ENCODE assay signal across 11 mouse cellular contexts in the genomic region with DNA sequence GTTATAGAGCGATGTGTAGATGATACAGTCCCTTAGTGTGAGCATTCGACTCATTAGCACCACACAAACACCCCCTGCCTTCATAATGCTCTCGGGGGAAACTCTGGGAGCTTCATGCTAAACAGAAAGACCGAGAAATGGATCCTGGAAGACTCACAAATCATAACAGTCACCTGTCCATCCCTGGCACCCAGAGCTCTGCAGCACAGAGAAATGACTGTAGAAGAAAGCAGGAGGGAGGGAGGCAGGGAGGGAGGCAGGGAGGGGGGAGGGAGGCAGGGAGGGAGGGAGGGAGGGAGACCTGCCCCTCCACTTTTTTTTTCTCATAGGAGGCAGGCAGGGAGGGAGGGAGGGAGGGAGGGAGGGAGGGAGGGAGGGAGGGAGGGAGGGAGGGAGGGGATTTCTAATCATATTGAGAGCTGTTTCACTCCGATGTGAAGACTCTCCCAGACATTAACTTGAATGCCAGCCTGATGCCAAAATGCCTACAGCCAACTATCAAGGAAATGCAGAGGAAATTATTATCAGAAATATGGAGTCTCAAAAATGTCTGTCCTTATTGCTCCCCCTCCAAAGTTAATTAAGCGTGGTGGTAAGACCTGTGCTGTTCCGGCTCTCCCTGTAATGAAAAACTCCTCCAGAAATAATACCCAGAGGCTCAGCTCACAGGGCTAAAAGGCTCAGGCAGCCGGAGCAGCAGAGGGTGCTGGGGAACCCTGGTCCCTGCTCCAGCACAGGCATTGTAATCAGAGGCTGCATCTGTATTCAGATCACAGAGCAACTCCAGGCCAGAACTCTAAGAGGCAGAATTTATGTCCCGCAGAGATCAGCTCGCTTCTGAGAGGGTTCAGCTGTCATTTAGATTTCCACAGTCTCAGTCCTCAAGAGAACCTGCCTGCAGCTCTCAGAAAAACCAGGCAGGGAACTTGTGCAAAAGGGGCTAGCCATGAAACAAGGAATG. TPM values are rescaled to one million over a fixed set of nuclear protein-coding genes. Genes with fewer than 3 reads are reported as not detected.
DNase-seq lines count a peak whose midpoint lies in the region; ATAC-seq and TF ChIP-seq lines count a peak whose summit lies in the region.
"Had no signal": no experiment of that assay in that cellular context is flagged by ENCODE, and none has a peak within 500 bp of the region (broad histone marks: within the 10 kb centered on the region; RNA-seq: fewer than 3 reads in every experiment).

No protein-coding gene starts in this region.

- peak; percentile 16 for DNase-seq in cerebellum, adult 11-12 months
- no peak for DNase-seq in cerebellum, adult 8-10 months
- no peak for DNase-seq in layer of hippocampus, postnatal 25 days (ENCODE audit: extremely low spot score in 1 of 2, low spot score in 1 of 2)
- DNase-seq in lung, postnatal 10 days, result no peak
- DNase-seq in gastrocnemius, adult 2 months, result no peak
- DNase-seq: gastrocnemius, postnatal 14 days; liver had no signal

- peaks cover 42% of the 10 kb centered on the region for H3K4me1 ChIP-seq in forebrain, embryonic 12.5 days
- no peaks in the 10 kb centered on the region; the same call in 1 of the 2 replicates for H3K4me1 ChIP-seq in kidney, embryonic 14.5 days (ENCODE audit: control insufficient read depth, insufficient read depth, low read length)
- peaks cover 17% of the 10 kb centered on the region for H3K4me1 ChIP-seq in neural tube, embryonic 12.5 days

- H3K36me3 ChIP-seq in forebrain, embryonic 12.5 days (replicated peaks), result no peaks in the 10 kb centered on the region
- H3K36me3 ChIP-seq in kidney, embryonic 14.5 days (ENCODE audit: control insufficient read depth, insufficient read depth, low read length), result no peaks in the 10 kb centered on the region
- H3K36me3 ChIP-seq in neural tube, embryonic 12.5 days, result no peaks in the 10 kb centered on the region

- TF ChIP-seq CTCF in gastrocnemius, adult 2 months (IDR thresholded peaks at IDR 0.05), result no peak

- 0 out of 2 replicates have a peak overlapping the region, but pooled peaks have one; percentile 4 for H3K9ac ChIP-seq in forebrain, embryonic 12.5 days
- H3K9ac ChIP-seq in kidney, embryonic 14.5 days (ENCODE audit: low read depth, low read length), result no peak overlapping the region
- no peak overlapping the region for H3K9ac ChIP-seq in neural tube, embryonic 12.5 days

- 31% methylated on average over 10 of the region's 10 CpGs for WGBS in forebrain, embryonic 12.5 days
- WGBS in kidney, embryonic 14.5 days, result 30% methylated on average over 10 of the region's 10 CpGs
- 33% methylated on average over 10 of the region's 10 CpGs for WGBS in neural tube, embryonic 12.5 days

- no peaks in the 10 kb centered on the region for H3K9me3 ChIP-seq in forebrain, embryonic 12.5 days
- H3K9me3 ChIP-seq in kidney, embryonic 14.5 days (ENCODE audit: control insufficient read depth, low read length), result no peaks in the 10 kb centered on the region
- H3K9me3 ChIP-seq in neural tube, embryonic 12.5 days, result no peaks in the 10 kb centered on the region

- H3K27me3 ChIP-seq in forebrain, embryonic 12.5 days, result no peaks in the 10 kb centered on the region
- H3K27me3 ChIP-seq in kidney, embryonic 14.5 days (ENCODE audit: control insufficient read depth, insufficient read depth, low read length), result no peaks in the 10 kb centered on the region
- H3K27me3 ChIP-seq in neural tube, embryonic 12.5 days (replicated peaks), result no peaks in the 10 kb centered on the region

- ATAC-seq in forebrain, embryonic 12.5 days (ENCODE audit: low FRiP score), result peak; percentile 85
- ATAC-seq in kidney, embryonic 14.5 days (ENCODE audit: low FRiP score, low TSS enrichment), result peak; percentile 87
- ATAC-seq in neural tube, embryonic 12.5 days (ENCODE audit: low FRiP score, low read depth), result peak; percentile 93
- ATAC-seq: inflammation-experienced regulatory T-cells, adult 6 months had no signal

- intact Hi-C loops in gastrocnemius, adult 2 months (cut with DNase I), result no loop called here

- H3K4me3 ChIP-seq in forebrain, embryonic 12.5 days (replicated peaks), result no peak overlapping the region
- H3K4me3 ChIP-seq in kidney, embryonic 14.5 days (ENCODE audit: low read length), result no peak overlapping the region
- no peak overlapping the region for H3K4me3 ChIP-seq in neural tube, embryonic 12.5 days
- H3K4me3 ChIP-seq in gastrocnemius, adult 2 months, result no peak overlapping the region

- 0 out of 2 replicates have a peak overlapping the region, but pooled peaks have one; percentile 9 for H3K4me2 ChIP-seq in forebrain, embryonic 12.5 days
- no peak overlapping the region for H3K4me2 ChIP-seq in kidney, embryonic 14.5 days (replicated peaks; ENCODE audit: low read depth, low read length)
- peak overlapping the region; percentile 33 for H3K4me2 ChIP-seq in neural tube, embryonic 12.5 days (replicated peaks)

- peak overlapping the region; percentile 84 for H3K27ac ChIP-seq in forebrain, embryonic 12.5 days
- H3K27ac ChIP-seq in kidney, embryonic 14.5 days (ENCODE audit: low read depth, low read length), result peak overlapping the region; percentile 17; the same call in 1 of the 2 replicates
- peak overlapping the region; percentile 83 for H3K27ac ChIP-seq in neural tube, embryonic 12.5 days
- no peak overlapping the region for H3K27ac ChIP-seq in gastrocnemius, adult 2 months

RNA-seq across cellular contexts. Expression of a gene that starts 19.9 kb away (rescaled TPM):
- not detected in 2 replicates for polyA plus RNA-seq in forebrain, embryonic 12.5 days (2016; fragmentation: Nextera tagmentation; extraction: Ambion mirVana)
- polyA plus RNA-seq in kidney, embryonic 14.5 days (2014; fragmentation: Nextera tagmentation; extraction: Ambion mirVana), result 0.11 TPM in 1 of 2 replicates, not detected in the other
- 0.06 and 0.08 TPM in 2 replicates for polyA plus RNA-seq in neural tube, embryonic 12.5 days (2016; fragmentation: Nextera tagmentation; extraction: Ambion mirVana)
- total RNA-seq in layer of hippocampus, postnatal 25 days (2021), result 1 to 10 TPM; 5.6 to 6.9 TPM
- total RNA-seq in gastrocnemius, adult 2 months (2021), result under 1 TPM; 0.11 to 0.15 TPM
- total RNA-seq: gastrocnemius, postnatal 14 days had no signal
